Mouse (Mus musculus): ENCODE measurements around the gene Sult6b1.

DNA sequence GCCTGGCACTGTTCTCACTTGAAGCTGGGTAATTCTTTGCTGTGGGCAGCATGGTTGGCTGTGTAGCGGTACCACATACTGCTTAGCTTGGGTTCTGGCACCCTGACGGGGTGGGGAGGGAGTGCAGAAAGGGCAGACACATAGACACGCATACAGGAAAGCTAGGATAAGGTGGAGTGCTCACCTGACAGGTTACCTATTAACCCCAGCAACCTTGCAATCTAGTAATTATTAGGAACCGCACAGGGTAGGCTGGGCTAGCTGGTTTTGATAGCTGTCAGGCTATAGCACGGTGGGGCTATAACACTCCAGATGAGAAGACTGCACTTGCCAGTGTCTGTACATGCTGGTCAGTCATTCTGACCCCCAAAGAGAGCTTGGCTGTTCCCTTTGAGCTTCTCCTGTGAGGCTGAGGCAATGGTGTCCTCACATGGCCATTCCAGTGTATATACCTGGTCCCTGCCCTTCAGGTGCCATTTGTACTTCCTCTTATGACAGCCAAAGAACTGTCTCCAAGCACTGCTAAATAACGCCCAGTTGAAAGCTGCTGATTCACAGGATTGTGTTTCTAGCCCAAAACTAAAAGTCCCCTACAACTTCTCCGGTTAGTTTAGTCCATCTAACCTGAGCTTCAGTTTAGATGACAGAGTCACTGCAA, 64.4 kb downstream of the Sult6b1 start:
- no peak for TF ChIP-seq CTCF (IDR thresholded peaks at IDR 0.05; ENCODE audit: extremely low read depth, insufficient read length, insufficient replicate concordance, low read depth, low read length)
- no peak for TF ChIP-seq POLR2A (IDR thresholded peaks at IDR 0.05; ENCODE audit: low read depth, low read length)

Measured in small intestine, adult 2 months (tissue).